ENCODE assay signal across 8 mouse cellular contexts in the genomic region with DNA sequence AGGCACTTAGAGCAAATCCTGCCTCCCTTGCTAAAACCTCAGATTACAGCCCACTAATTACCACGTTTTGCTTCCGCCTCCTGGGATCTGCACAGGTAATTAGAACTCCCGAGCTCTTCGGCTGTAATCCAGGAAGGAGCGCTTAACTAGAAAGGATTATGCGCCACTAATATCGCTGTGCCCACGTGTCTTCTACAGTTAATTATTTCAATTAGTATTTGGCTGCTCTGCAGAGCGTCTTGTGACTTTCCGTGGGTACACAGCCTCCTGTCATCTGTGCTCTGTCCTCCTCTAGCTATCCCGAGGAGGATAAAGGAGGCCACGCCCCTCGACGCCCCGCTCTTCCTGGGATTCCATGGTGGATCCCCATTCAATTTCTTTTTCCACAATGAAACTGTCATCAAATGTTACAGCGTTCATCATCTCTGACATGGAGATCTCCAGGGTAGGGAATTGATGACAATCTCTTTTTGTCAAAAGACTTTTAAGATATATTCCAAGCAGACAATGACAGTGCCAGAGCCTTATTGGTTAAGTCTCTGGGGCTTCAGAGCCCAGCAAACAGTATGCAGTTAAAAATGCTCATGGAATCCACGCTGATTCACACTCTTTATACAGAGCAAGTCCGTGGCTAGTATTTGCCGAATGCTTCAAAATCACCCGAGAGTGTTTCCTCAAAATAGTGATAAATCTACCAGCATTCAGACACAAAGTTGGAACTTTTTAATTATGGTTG.
DNase-seq lines count a peak whose midpoint lies in the region; ATAC-seq and TF ChIP-seq lines count a peak whose summit lies in the region.

No protein-coding gene starts in this region.

- TF ChIP-seq POLR2A in cortical plate, adult 2 months (IDR thresholded peaks at IDR 0.05; ENCODE audit: extremely low read depth, insufficient read depth, low read length), result no peak

- WGBS in heart, embryonic 13.5 days, result 41% methylated on average over 20 of the region's 20 CpGs
- 30% methylated on average over 20 of the region's 20 CpGs for WGBS in hindbrain, embryonic 14.5 days
- 30% methylated on average over 20 of the region's 20 CpGs for WGBS in midbrain, embryonic 13.5 days

- peaks cover 9% of the 10 kb centered on the region; the same call in 1 of the 2 replicates for H3K27me3 ChIP-seq in heart, embryonic 13.5 days (replicated peaks)
- no peaks in the 10 kb centered on the region for H3K27me3 ChIP-seq in hindbrain, embryonic 14.5 days (ENCODE audit: control insufficient read depth, insufficient read depth, low read length)
- H3K27me3 ChIP-seq in midbrain, embryonic 13.5 days, result peaks cover 5% of the 10 kb centered on the region; the same call in 1 of the 2 replicates

- intact Hi-C loops in heart, postnatal 36 days (cut with DNase I), result no loop called here

- no peak overlapping the region for H3K27ac ChIP-seq in heart, embryonic 13.5 days (replicated peaks)
- H3K27ac ChIP-seq in cortical plate, adult 2 months (ENCODE audit: insufficient read depth, low read length), result no peak overlapping the region
- no peak overlapping the region for H3K27ac ChIP-seq in hindbrain, embryonic 14.5 days
- H3K27ac ChIP-seq in midbrain, embryonic 13.5 days, result no peak overlapping the region

- no peak for TF ChIP-seq CTCF in cortical plate, adult 2 months (IDR thresholded peaks at IDR 0.05; ENCODE audit: extremely low read depth, insufficient read depth, low read length)

- H3K36me3 ChIP-seq in heart, embryonic 13.5 days, result no peaks in the 10 kb centered on the region
- no peaks in the 10 kb centered on the region for H3K36me3 ChIP-seq in hindbrain, embryonic 14.5 days (replicated peaks; ENCODE audit: control insufficient read depth, insufficient read depth)
- no peaks in the 10 kb centered on the region for H3K36me3 ChIP-seq in midbrain, embryonic 13.5 days

- peak overlapping the region; percentile 59 for H3K4me2 ChIP-seq in heart, embryonic 13.5 days
- H3K4me2 ChIP-seq in hindbrain, embryonic 14.5 days (replicated peaks), result peak overlapping the region; percentile 44
- H3K4me2 ChIP-seq in midbrain, embryonic 13.5 days (replicated peaks), result peak overlapping the region; percentile 50

- no peak for DNase-seq in heart, postnatal 36 days
- DNase-seq in hindbrain, embryonic 14.5 days (ENCODE audit: low spot score), result peak; percentile 59
- no peak for DNase-seq in urinary bladder, postnatal 4 days (ENCODE audit: low spot score in 2 of 2)
- no peak for DNase-seq in lung, postnatal 25 days (ENCODE audit: low spot score)
- DNase-seq in layer of hippocampus, postnatal 14 days (ENCODE audit: low spot score in 2 of 2), result no peak

- H3K4me3 ChIP-seq in heart, embryonic 13.5 days, result peak overlapping the region; percentile 20; the same call in 1 of the 2 replicates
- H3K4me3 ChIP-seq in cortical plate, adult 2 months (ENCODE audit: insufficient read depth, low read length), result peak overlapping the region; percentile 40
- H3K4me3 ChIP-seq in hindbrain, embryonic 14.5 days (replicated peaks; ENCODE audit: low read length), result peak overlapping the region; percentile 13; the same call in 1 of the 2 replicates
- peak overlapping the region; percentile 28 for H3K4me3 ChIP-seq in midbrain, embryonic 13.5 days (replicated peaks)

- H3K4me1 ChIP-seq in heart, embryonic 13.5 days, result peaks cover 4% of the 10 kb centered on the region; the same call in 1 of the 2 replicates
- H3K4me1 ChIP-seq in cortical plate, adult 2 months (ENCODE audit: control insufficient read depth, insufficient read depth, low read length), result peaks cover 2% of the 10 kb centered on the region; the same call in 1 of the 2 replicates
- peaks cover 12% of the 10 kb centered on the region for H3K4me1 ChIP-seq in hindbrain, embryonic 14.5 days (replicated peaks; ENCODE audit: control insufficient read depth, insufficient read depth, low read length)
- peaks cover 10% of the 10 kb centered on the region for H3K4me1 ChIP-seq in midbrain, embryonic 13.5 days (replicated peaks)

- H3K9me3 ChIP-seq in heart, embryonic 13.5 days, result no peaks in the 10 kb centered on the region
- H3K9me3 ChIP-seq in hindbrain, embryonic 14.5 days (ENCODE audit: control insufficient read depth, low read length), result no peaks in the 10 kb centered on the region
- H3K9me3 ChIP-seq in midbrain, embryonic 13.5 days, result no peaks in the 10 kb centered on the region

- ATAC-seq in heart, embryonic 13.5 days (ENCODE audit: extremely low read depth, insufficient number of reproducible peaks, low FRiP score, low TSS enrichment), result no peak
- peak; percentile 89 for ATAC-seq in hindbrain, embryonic 14.5 days (ENCODE audit: low FRiP score)
- peak; percentile 92 for ATAC-seq in midbrain, embryonic 13.5 days

- no peak overlapping the region for H3K9ac ChIP-seq in heart, embryonic 13.5 days
- H3K9ac ChIP-seq in hindbrain, embryonic 14.5 days, result peak overlapping the region; percentile 11; the same call in 1 of the 2 replicates
- peak overlapping the region; percentile 8; the same call in 1 of the 2 replicates for H3K9ac ChIP-seq in midbrain, embryonic 13.5 days (replicated peaks)
